In genomic region chr7:83549951-83550407, GRCm38 (mm10) we compare ENCODE assay signal across 8 mouse cellular contexts. TPM values are rescaled to one million over a fixed set of nuclear protein-coding genes. Genes with fewer than 3 reads are reported as not detected.
A peak's percentile ranks its signal among the peaks of the same experiment; 100 is the strongest.
DNase-seq lines count a peak whose midpoint lies in the region; ATAC-seq and TF ChIP-seq lines count a peak whose summit lies in the region.

No protein-coding gene starts in this region.

- H3K27ac ChIP-seq in layer of hippocampus, adult 2 months: peak overlapping the region; percentile 65
- no peak overlapping the region for H3K27ac ChIP-seq in embryonic facial prominence, embryonic 13.5 days
- H3K27ac ChIP-seq in midbrain, embryonic 14.5 days (replicated peaks; ENCODE audit: low read depth, low read length): peak overlapping the region; percentile 91

- peak; percentile 88 for TF ChIP-seq CTCF in layer of hippocampus, adult 2 months (conservative IDR thresholded peaks at IDR 0.05)
- peak; percentile 47 for TF ChIP-seq CTCF in Patski (IDR thresholded peaks at IDR 0.05)

- no peak for ATAC-seq in Patski
- no peak for ATAC-seq in embryonic facial prominence, embryonic 13.5 days (ENCODE audit: insufficient number of reproducible peaks, insufficient read depth, low FRiP score, low TSS enrichment, low read depth)
- ATAC-seq in midbrain, embryonic 14.5 days (ENCODE audit: low FRiP score, low TSS enrichment): peak; percentile 55

- in situ Hi-C loops in Patski (cut with MboI; ENCODE audit: low pct_unique_long_range_greater_than_20kb): loop anchor here (5.0 kb wide), 2 partner anchors 683 to 838 kb away; partner anchors contain the start of gene Mex3b

- POLR2A ChIA-PET in Patski (lab: Charles Lee): no interaction called here

- CTCF ChIA-PET in Patski (lab: Charles Lee): interaction anchor here (0.7 to 1.8 kb wide), 12 partner anchors 9 to 1046 kb away, joined by 3 to 9 read pairs (median 3); no protein-coding TSS in a partner anchor

- H3K4me3 ChIP-seq in layer of hippocampus, adult 2 months: peak overlapping the region; percentile 45
- no peak overlapping the region for H3K4me3 ChIP-seq in embryonic facial prominence, embryonic 13.5 days
- peak overlapping the region; percentile 23 for H3K4me3 ChIP-seq in midbrain, embryonic 14.5 days (replicated peaks; ENCODE audit: low read depth, low read length)

- H3K4me2 ChIP-seq in embryonic facial prominence, embryonic 13.5 days: peak overlapping the region; percentile 33
- H3K4me2 ChIP-seq in midbrain, embryonic 14.5 days (ENCODE audit: low read length): peak overlapping the region; percentile 55

- peaks cover 16% of the 10 kb centered on the region for H3K4me1 ChIP-seq in embryonic facial prominence, embryonic 13.5 days
- peaks cover 16% of the 10 kb centered on the region for H3K4me1 ChIP-seq in midbrain, embryonic 14.5 days (ENCODE audit: control insufficient read depth, insufficient read depth, low read length)

- 33% methylated on average over 5 of the region's 5 CpGs for WGBS in embryonic facial prominence, embryonic 13.5 days
- WGBS in midbrain, embryonic 14.5 days: 28% methylated on average over 5 of the region's 5 CpGs

- peak; percentile 54 to 64 for DNase-seq in layer of hippocampus, adult 2 months (ENCODE audit: low spot score in 2 of 2)
- DNase-seq in layer of hippocampus, adult 9-11 months: no peak
- no peak for DNase-seq in Patski (ENCODE audit: low read depth, low spot score)
- peak; percentile 67 for DNase-seq in induced T-regulatory cell, adult 2 months (ENCODE audit: low read depth)
- peak; percentile 93 for DNase-seq in midbrain, embryonic 14.5 days
- DNase-seq in urinary bladder, adult 2 months (ENCODE audit: low spot score): no peak
- no peak for DNase-seq in frontal cortex, postnatal 25 days (ENCODE audit: low spot score in 2 of 2)

- H3K27me3 ChIP-seq in Patski: peaks cover 29% of the 10 kb centered on the region
- H3K27me3 ChIP-seq in embryonic facial prominence, embryonic 13.5 days: no peaks in the 10 kb centered on the region
- no peaks in the 10 kb centered on the region for H3K27me3 ChIP-seq in midbrain, embryonic 14.5 days (ENCODE audit: control insufficient read depth, insufficient read depth, low read length)

- no peaks in the 10 kb centered on the region for H3K36me3 ChIP-seq in embryonic facial prominence, embryonic 13.5 days
- no peaks in the 10 kb centered on the region for H3K36me3 ChIP-seq in midbrain, embryonic 14.5 days (ENCODE audit: control insufficient read depth, insufficient read depth, low read length)

- no peak overlapping the region for H3K9ac ChIP-seq in embryonic facial prominence, embryonic 13.5 days
- peak overlapping the region; percentile 54 for H3K9ac ChIP-seq in midbrain, embryonic 14.5 days (replicated peaks; ENCODE audit: low read length)

- no peaks in the 10 kb centered on the region for H3K9me3 ChIP-seq in embryonic facial prominence, embryonic 13.5 days
- no peaks in the 10 kb centered on the region for H3K9me3 ChIP-seq in midbrain, embryonic 14.5 days (ENCODE audit: control insufficient read depth, low read length)

RNA-seq across cellular contexts. Expression of gene Tmc3, which starts 34.7 kb away (rescaled TPM):
- under 1 TPM; 0.22 to 0.26 TPM for total RNA-seq in layer of hippocampus, adult 2 months (2021)
- polyA plus RNA-seq in Patski (2021): 0.06 TPM
- 0.70 and 1.0 TPM in 2 replicates for polyA plus RNA-seq in embryonic facial prominence, embryonic 13.5 days (2015; fragmentation: Nextera tagmentation; extraction: Ambion mirVana)
- 0.16 and 0.25 TPM in 2 replicates for polyA plus RNA-seq in midbrain, embryonic 14.5 days (2014; fragmentation: Nextera tagmentation; extraction: Ambion mirVana)
- polyA plus RNA-seq in urinary bladder, adult 2 months (2012; rRNA removed): 0.12 TPM in 2 replicates

Comparison
In these comparisons a context has a peak if more than half of its experiments do, and no peak if none do; other contexts are left out.
1. DNase-seq: peak in layer of hippocampus, adult 2 months (2 of 2), induced T-regulatory cell, adult 2 months (single experiment) and midbrain, embryonic 14.5 days (single experiment); none in layer of hippocampus, adult 9-11 months (single experiment), Patski (single experiment), urinary bladder, adult 2 months (single experiment) and frontal cortex, postnatal 25 days (0 of 2).